Comparison of ENCODE assay signal across 31 mouse cellular contexts in the genomic region with DNA sequence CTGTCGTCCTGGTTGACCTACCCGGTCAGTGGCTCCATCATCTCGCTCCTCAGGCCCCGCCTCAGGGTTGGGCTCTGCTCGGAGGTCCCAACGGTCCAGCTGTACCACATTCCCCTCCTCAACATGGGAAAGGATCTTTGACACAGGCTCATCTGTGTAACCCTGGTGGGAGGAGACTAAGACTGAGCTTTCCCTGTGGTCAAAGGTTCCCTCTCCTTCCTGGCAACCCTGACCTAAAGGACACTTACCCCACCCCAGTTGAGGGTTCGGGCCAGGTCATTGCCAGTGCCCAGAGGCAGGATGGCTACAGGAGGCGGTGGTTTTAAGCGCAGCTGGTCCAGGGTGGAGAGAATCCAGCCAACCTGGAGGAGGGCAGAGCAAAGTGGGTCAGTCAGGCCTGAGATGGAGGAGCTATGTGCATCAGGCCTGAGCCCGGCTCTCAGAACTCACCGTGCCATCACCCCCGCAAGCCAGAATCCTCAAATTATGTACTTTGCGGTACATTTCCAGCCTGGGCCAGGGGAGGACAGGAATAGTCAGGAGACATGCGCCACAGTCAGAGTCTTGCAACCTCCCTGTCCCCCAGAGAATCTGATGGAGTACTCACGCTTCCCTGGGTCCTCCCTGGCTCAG. TPM values are rescaled to one million over a fixed set of nuclear protein-coding genes. Genes with fewer than 3 reads are reported as not detected.
DNase-seq lines count a peak whose midpoint lies in the region; ATAC-seq and TF ChIP-seq lines count a peak whose summit lies in the region.
"Had no signal": no experiment of that assay in that cellular context is flagged by ENCODE, and none has a peak within 500 bp of the region (broad histone marks: within the 10 kb centered on the region; RNA-seq: fewer than 3 reads in every experiment).

No protein-coding gene starts in this region.

- no peak overlapping the region for H3K9ac ChIP-seq in midbrain, embryonic 11.5 days (ENCODE audit: low read length)
- no peak overlapping the region for H3K9ac ChIP-seq in midbrain, embryonic 13.5 days (replicated peaks)
- H3K9ac ChIP-seq: embryonic facial prominence, embryonic 13.5 days; limb, embryonic 15.5 days; liver, embryonic 15.5 days; lung, embryonic 15.5 days; midbrain, embryonic 15.5 days; neural tube, embryonic 12.5 days had no signal

- WGBS in kidney, adult 2 months, result 62% methylated on average over 15 of the region's 15 CpGs
- WGBS in midbrain, embryonic 11.5 days, result 82% methylated on average over 15 of the region's 15 CpGs
- 85% methylated on average over 15 of the region's 15 CpGs for WGBS in midbrain, embryonic 13.5 days

- no peak overlapping the region for H3K27ac ChIP-seq in kidney, adult 2 months (ENCODE audit: insufficient read depth, low read depth, low read length)
- no peak overlapping the region for H3K27ac ChIP-seq in midbrain, embryonic 11.5 days (ENCODE audit: low read depth, low read length)
- H3K27ac ChIP-seq in midbrain, embryonic 13.5 days, result no peak overlapping the region
- H3K27ac ChIP-seq: embryonic facial prominence, embryonic 13.5 days; hindbrain, postnatal 0 days; limb, embryonic 15.5 days; liver, embryonic 15.5 days; lung, embryonic 15.5 days; midbrain, embryonic 15.5 days; neural tube, embryonic 12.5 days had no signal

- 0 out of 2 replicates have a peak, but pooled peaks cover 2% of the 10 kb centered on the region for H3K4me1 ChIP-seq in kidney, adult 2 months (ENCODE audit: control insufficient read depth, insufficient read depth, low read length)
- H3K4me1 ChIP-seq in midbrain, embryonic 11.5 days (ENCODE audit: control insufficient read depth, insufficient read depth, low read length), result peaks cover 2% of the 10 kb centered on the region; the same call in 1 of the 2 replicates
- peaks cover 5% of the 10 kb centered on the region for H3K4me1 ChIP-seq in midbrain, embryonic 13.5 days (replicated peaks)

- no peak for TF ChIP-seq POLR2A in kidney, adult 2 months (IDR thresholded peaks at IDR 0.05; ENCODE audit: low read depth, low read length)

- ATAC-seq in midbrain, embryonic 11.5 days (ENCODE audit: low FRiP score), result no peak
- ATAC-seq in midbrain, embryonic 13.5 days, result no peak
- ATAC-seq: CD4-positive, CD25-positive, alpha-beta regulatory T cell, adult 4 months; forebrain, embryonic 14.5 days; hindbrain, postnatal 0 days; intestine, embryonic 16.5 days; midbrain, embryonic 15.5 days had no signal

- H3K4me2 ChIP-seq in midbrain, embryonic 11.5 days, result no peak overlapping the region
- no peak overlapping the region for H3K4me2 ChIP-seq in midbrain, embryonic 13.5 days (replicated peaks)
- H3K4me2 ChIP-seq: embryonic facial prominence, embryonic 13.5 days; heart, embryonic 12.5 days; limb, embryonic 15.5 days; liver, embryonic 15.5 days; lung, embryonic 15.5 days; midbrain, embryonic 15.5 days; neural tube, embryonic 12.5 days had no signal

- peak; percentile 24 to 34 for DNase-seq in cerebellum, postnatal 25 days
- no peak for DNase-seq in cerebellum, adult 9-11 months
- DNase-seq in kidney, adult 2 months, result peak; percentile 88
- no peak for DNase-seq in kidney, postnatal 4 days
- DNase-seq in midbrain, embryonic 11.5 days (ENCODE audit: low spot score, missing footprints), result peak; percentile 54
- no peak for DNase-seq in urinary bladder, adult 2 months (ENCODE audit: low spot score)
- DNase-seq: adrenal gland, postnatal 14 days; cerebellum, postnatal 36 days; embryo, embryonic 11 days; gastrocnemius, postnatal 10 days; heart, adult 18-20 months; heart, postnatal 10 days; layer of hippocampus, postnatal 36 days; lung, postnatal 36 days; thymus, adult 18-20 months; thymus, postnatal 4 days had no signal

- no peak for TF ChIP-seq CTCF in kidney, adult 2 months (conservative IDR thresholded peaks at IDR 0.05; ENCODE audit: insufficient read depth, insufficient read length, low read depth, low read length)

- no peaks in the 10 kb centered on the region for H3K9me3 ChIP-seq in midbrain, embryonic 11.5 days (ENCODE audit: control insufficient read depth, low read length)
- H3K9me3 ChIP-seq in midbrain, embryonic 13.5 days, result no peaks in the 10 kb centered on the region
- H3K9me3 ChIP-seq: embryonic facial prominence, embryonic 13.5 days; heart, embryonic 12.5 days; limb, embryonic 15.5 days; liver, embryonic 15.5 days; lung, embryonic 15.5 days; megakaryocyte, embryonic 14.5 days; midbrain, embryonic 15.5 days; neural tube, embryonic 12.5 days had no signal

- no peaks in the 10 kb centered on the region; the same call in none of the 2 replicates for H3K36me3 ChIP-seq in kidney, adult 2 months (ENCODE audit: control insufficient read depth, insufficient read depth, low read length)
- H3K36me3 ChIP-seq in midbrain, embryonic 11.5 days (ENCODE audit: control insufficient read depth, insufficient read depth, low read length), result peaks cover 11% of the 10 kb centered on the region
- peaks cover 64% of the 10 kb centered on the region for H3K36me3 ChIP-seq in midbrain, embryonic 13.5 days

- H3K27me3 ChIP-seq in kidney, adult 2 months (replicated peaks; ENCODE audit: control insufficient read depth, insufficient read depth, low read length), result no peaks in the 10 kb centered on the region
- no peaks in the 10 kb centered on the region for H3K27me3 ChIP-seq in midbrain, embryonic 11.5 days (ENCODE audit: control insufficient read depth, insufficient read depth, low read length)
- H3K27me3 ChIP-seq in midbrain, embryonic 13.5 days, result no peaks in the 10 kb centered on the region
- H3K27me3 ChIP-seq: embryonic facial prominence, embryonic 13.5 days; heart, embryonic 12.5 days; limb, embryonic 15.5 days; liver, embryonic 15.5 days; lung, embryonic 15.5 days; megakaryocyte, embryonic 14.5 days; midbrain, embryonic 15.5 days; neural tube, embryonic 12.5 days had no signal

- no peak overlapping the region for H3K4me3 ChIP-seq in kidney, adult 2 months (ENCODE audit: insufficient read depth, low read depth, low read length)
- no peak overlapping the region for H3K4me3 ChIP-seq in midbrain, embryonic 11.5 days (ENCODE audit: low read depth, low read length)
- no peak overlapping the region for H3K4me3 ChIP-seq in midbrain, embryonic 13.5 days (replicated peaks)
- H3K4me3 ChIP-seq: embryonic facial prominence, embryonic 13.5 days; erythroblast, embryonic 14.5 days; heart, embryonic 12.5 days; limb, embryonic 15.5 days; liver, embryonic 15.5 days; lung, embryonic 15.5 days; megakaryocyte, embryonic 14.5 days; midbrain, embryonic 15.5 days; neural tube, embryonic 12.5 days had no signal

RNA-seq across cellular contexts. Expression of a gene that starts 6.1 kb away (rescaled TPM):
- polyA plus RNA-seq in kidney, adult 2 months (2012; rRNA removed), result not detected in 2 replicates
- polyA plus RNA-seq in midbrain, embryonic 11.5 days (2014; fragmentation: Nextera tagmentation; extraction: Ambion mirVana), result 0.25 TPM in 1 of 2 replicates, not detected in the other
- 0.38 TPM in 1 of 2 replicates, not detected in the other for polyA plus RNA-seq in midbrain, embryonic 13.5 days (2015; fragmentation: Nextera tagmentation; extraction: Ambion mirVana)
- polyA plus RNA-seq in urinary bladder, adult 2 months (2012; rRNA removed), result 0.03 TPM in 1 of 2 replicates, not detected in the other
- polyA plus RNA-seq: brain, embryonic 14.5 days; erythroblast, embryonic 14.5 days had no signal

RNA-seq across cellular contexts. Expression of a gene that starts 7.3 kb away (rescaled TPM):
- 76.0 and 80.1 TPM in 2 replicates for polyA plus RNA-seq in kidney, adult 2 months (2012; rRNA removed)
- 926 and 968 TPM in 2 replicates for polyA plus RNA-seq in midbrain, embryonic 11.5 days (2014; fragmentation: Nextera tagmentation; extraction: Ambion mirVana)
- polyA plus RNA-seq in midbrain, embryonic 13.5 days (2015; fragmentation: Nextera tagmentation; extraction: Ambion mirVana), result 322 and 354 TPM in 2 replicates
- polyA plus RNA-seq in urinary bladder, adult 2 months (2012; rRNA removed), result 34.7 and 37.5 TPM in 2 replicates

RNA-seq across cellular contexts. Expression of a gene that starts 12.4 kb away (rescaled TPM):
- 0.11 TPM in 1 of 2 replicates, not detected in the other for polyA plus RNA-seq in kidney, adult 2 months (2012; rRNA removed)
- 0.26 and 0.37 TPM in 2 replicates for polyA plus RNA-seq in midbrain, embryonic 11.5 days (2014; fragmentation: Nextera tagmentation; extraction: Ambion mirVana)
- 0.36 and 0.54 TPM in 2 replicates for polyA plus RNA-seq in midbrain, embryonic 13.5 days (2015; fragmentation: Nextera tagmentation; extraction: Ambion mirVana)
- polyA plus RNA-seq in urinary bladder, adult 2 months (2012; rRNA removed), result 0.06 and 0.11 TPM in 2 replicates
- polyA plus RNA-seq: liver, embryonic 15.5 days; lung, embryonic 15.5 days had no signal

RNA-seq across cellular contexts. Expression of a gene that starts 36.2 kb away (rescaled TPM):
- 106 and 119 TPM in 2 replicates for polyA plus RNA-seq in kidney, adult 2 months (2012; rRNA removed)
- polyA plus RNA-seq in midbrain, embryonic 11.5 days (2014; fragmentation: Nextera tagmentation; extraction: Ambion mirVana), result 19.2 and 23.7 TPM in 2 replicates
- 21.4 and 26.4 TPM in 2 replicates for polyA plus RNA-seq in midbrain, embryonic 13.5 days (2015; fragmentation: Nextera tagmentation; extraction: Ambion mirVana)
- polyA plus RNA-seq in urinary bladder, adult 2 months (2012; rRNA removed), result 135 and 148 TPM in 2 replicates

Comparison
In these comparisons a context has a peak if more than half of its experiments do, and no peak if none do; other contexts are left out.
1. DNase-seq: peak in cerebellum, postnatal 25 days (2 of 2), kidney, adult 2 months (single experiment) and midbrain, embryonic 11.5 days (single experiment); none in cerebellum, adult 9-11 months (single experiment), kidney, postnatal 4 days (0 of 2) and urinary bladder, adult 2 months (single experiment).